Comparison of ENCODE assay signal across 27 mouse cellular contexts in the genomic region with DNA sequence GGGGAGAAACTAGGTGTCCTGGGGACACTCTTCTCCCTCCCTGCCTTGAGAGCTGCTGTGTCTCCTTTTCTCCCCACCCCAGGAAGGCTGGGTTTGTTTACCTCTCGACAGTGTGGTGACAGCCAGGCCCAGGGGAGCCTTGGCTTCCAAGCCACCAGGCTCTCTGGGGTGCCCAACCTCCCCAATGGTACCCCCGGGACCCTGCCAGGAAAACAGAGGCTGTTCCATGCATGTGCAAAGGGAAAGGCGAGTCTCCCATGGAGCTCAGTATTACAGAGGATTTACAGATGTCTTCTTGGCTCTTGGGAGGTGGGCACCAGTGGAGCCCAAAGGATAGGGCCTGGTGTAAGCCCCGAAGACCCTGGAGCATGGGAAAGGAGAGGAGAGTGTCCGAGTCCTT. TPM values are rescaled to one million over a fixed set of nuclear protein-coding genes. Genes with fewer than 3 reads are reported as not detected.
A peak's percentile ranks its signal among the peaks of the same experiment; 100 is the strongest.
DNase-seq lines count a peak whose midpoint lies in the region; ATAC-seq and TF ChIP-seq lines count a peak whose summit lies in the region.
"Had no signal": no experiment of that assay in that cellular context is flagged by ENCODE, and none has a peak within 500 bp of the region (broad histone marks: within the 10 kb centered on the region; RNA-seq: fewer than 3 reads in every experiment).

No protein-coding gene starts in this region.

- no peaks in the 10 kb centered on the region for H3K79me2 ChIP-seq in heart, adult 2 months (replicated peaks; ENCODE audit: control insufficient read depth, insufficient read depth, low read length)

- no peak for TF ChIP-seq EP300 in heart, adult 2 months (IDR thresholded peaks at IDR 0.05; ENCODE audit: insufficient read depth, low read depth, low read length)

- WGBS in heart, adult 2 months: 77% methylated on average over 5 of the region's 5 CpGs
- WGBS in midbrain, embryonic 14.5 days: 52% methylated on average over 5 of the region's 5 CpGs
- WGBS in midbrain, embryonic 13.5 days: 45% methylated on average over 5 of the region's 5 CpGs

- H3K9me3 ChIP-seq in midbrain, embryonic 14.5 days (ENCODE audit: control insufficient read depth, low read length): no peaks in the 10 kb centered on the region
- no peaks in the 10 kb centered on the region for H3K9me3 ChIP-seq in midbrain, embryonic 13.5 days
- H3K9me3 ChIP-seq: embryonic facial prominence, embryonic 10.5 days; embryonic facial prominence, embryonic 15.5 days; forebrain, embryonic 13.5 days; G1E; heart, embryonic 13.5 days; limb, embryonic 12.5 days; liver, embryonic 15.5 days; neural tube, embryonic 13.5 days had no signal

- peaks cover 12% of the 10 kb centered on the region for H3K4me1 ChIP-seq in heart, adult 2 months (ENCODE audit: control insufficient read depth, insufficient read depth, low read length)
- peaks cover 53% of the 10 kb centered on the region for H3K4me1 ChIP-seq in midbrain, embryonic 14.5 days (ENCODE audit: control insufficient read depth, insufficient read depth, low read length)
- peaks cover 70% of the 10 kb centered on the region for H3K4me1 ChIP-seq in midbrain, embryonic 13.5 days (replicated peaks)

- H3K4me2 ChIP-seq in midbrain, embryonic 14.5 days (ENCODE audit: low read length): no peak overlapping the region
- H3K4me2 ChIP-seq in midbrain, embryonic 13.5 days (replicated peaks): no peak overlapping the region
- H3K4me2 ChIP-seq: embryonic facial prominence, embryonic 15.5 days; liver, embryonic 15.5 days had no signal

- DNase-seq in adrenal gland, postnatal 14 days: peak; percentile 75
- no peak for DNase-seq in adrenal gland, postnatal 36 days
- DNase-seq in heart, adult 2 months: no peak
- DNase-seq in heart, adult 11 months: no peak
- no peak for DNase-seq in midbrain, embryonic 14.5 days
- DNase-seq in adipocyte (ENCODE audit: low spot score): peak; percentile 32
- DNase-seq: adrenal gland, postnatal 25 days; cerebellum, postnatal 14 days; gastrocnemius, postnatal 25 days; heart, postnatal 10 days; kidney, adult 11 months; kidney, postnatal 14 days; lung, embryonic 14.5 days; lung, postnatal 14 days had no signal

- H3K27me3 ChIP-seq in heart, adult 2 months (ENCODE audit: control insufficient read depth, insufficient read depth, low read length): no peaks in the 10 kb centered on the region
- peaks cover 8% of the 10 kb centered on the region; the same call in 1 of the 2 replicates for H3K27me3 ChIP-seq in midbrain, embryonic 14.5 days (ENCODE audit: control insufficient read depth, insufficient read depth, low read length)
- H3K27me3 ChIP-seq in midbrain, embryonic 13.5 days: peaks cover 16% of the 10 kb centered on the region

- intact Hi-C loops in heart, adult 2 months (cut with DNase I): no loop called here

- H3K4me3 ChIP-seq in heart, adult 2 months: no peak overlapping the region
- 0 out of 2 replicates have a peak overlapping the region, but pooled peaks have one; percentile 5 for H3K4me3 ChIP-seq in midbrain, embryonic 14.5 days (replicated peaks; ENCODE audit: low read depth, low read length)
- no peak overlapping the region for H3K4me3 ChIP-seq in midbrain, embryonic 13.5 days (replicated peaks)
- H3K4me3 ChIP-seq: embryonic facial prominence, embryonic 15.5 days; forebrain, embryonic 13.5 days; heart, embryonic 13.5 days; left cerebral cortex, adult 2 months; limb, embryonic 12.5 days; liver, embryonic 15.5 days; neural tube, embryonic 13.5 days had no signal

- peak overlapping the region; percentile 95 for H3K27ac ChIP-seq in heart, adult 2 months
- no peak overlapping the region for H3K27ac ChIP-seq in midbrain, embryonic 14.5 days (replicated peaks; ENCODE audit: low read depth, low read length)
- no peak overlapping the region for H3K27ac ChIP-seq in midbrain, embryonic 13.5 days
- H3K27ac ChIP-seq: embryonic facial prominence, embryonic 15.5 days; heart, embryonic 13.5 days; left cerebral cortex, adult 2 months; limb, embryonic 12.5 days; liver, embryonic 15.5 days had no signal

- no peak for ATAC-seq in midbrain, embryonic 14.5 days (ENCODE audit: low FRiP score, low TSS enrichment)
- ATAC-seq in midbrain, embryonic 13.5 days: no peak
- ATAC-seq: forebrain, embryonic 13.5 days; midbrain, embryonic 16.5 days had no signal

- TF ChIP-seq CTCF in heart, adult 2 months (IDR thresholded peaks at IDR 0.05): no peak

- TF ChIP-seq POLR2A in heart, adult 2 months (IDR thresholded peaks at IDR 0.05; ENCODE audit: insufficient read depth, low read depth, low read length): no peak

- no peaks in the 10 kb centered on the region for H3K36me3 ChIP-seq in heart, adult 2 months (ENCODE audit: control insufficient read depth, insufficient read depth, low read length)
- no peaks in the 10 kb centered on the region for H3K36me3 ChIP-seq in midbrain, embryonic 14.5 days (ENCODE audit: control insufficient read depth, insufficient read depth, low read length)
- no peaks in the 10 kb centered on the region for H3K36me3 ChIP-seq in midbrain, embryonic 13.5 days
- H3K36me3 ChIP-seq: embryonic facial prominence, embryonic 10.5 days; embryonic facial prominence, embryonic 15.5 days; heart, embryonic 13.5 days; limb, embryonic 12.5 days; liver, embryonic 15.5 days; neural tube, embryonic 13.5 days had no signal

- H3K9ac ChIP-seq in heart, adult 2 months (ENCODE audit: low read depth, low read length): no peak overlapping the region
- H3K9ac ChIP-seq in midbrain, embryonic 14.5 days (replicated peaks; ENCODE audit: low read length): no peak overlapping the region
- H3K9ac ChIP-seq in midbrain, embryonic 13.5 days (replicated peaks): no peak overlapping the region
- H3K9ac ChIP-seq: embryonic facial prominence, embryonic 15.5 days; forebrain, embryonic 13.5 days; heart, embryonic 13.5 days; limb, embryonic 12.5 days; liver, embryonic 15.5 days; lung, embryonic 14.5 days had no signal

RNA-seq across cellular contexts. Expression of gene Impdh1, which starts 2.7 kb away (rescaled TPM):
- 252 and 482 TPM in 2 replicates for total RNA-seq in adrenal gland, postnatal 14 days (2021)
- total RNA-seq in adrenal gland, postnatal 36 days (2021): 10 to 100 TPM; 74.9 to 83.1 TPM
- 10 to 100 TPM; 17.8 to 18.9 TPM for total RNA-seq in heart, adult 2 months (2021)
- 34.2 and 36.3 TPM in 2 replicates for polyA plus RNA-seq in heart, adult 2 months (2012; rRNA removed)
- 48.3 and 48.5 TPM in 2 replicates for polyA plus RNA-seq in midbrain, embryonic 14.5 days (2014; fragmentation: Nextera tagmentation; extraction: Ambion mirVana)
- polyA plus RNA-seq in midbrain, embryonic 13.5 days (2015; fragmentation: Nextera tagmentation; extraction: Ambion mirVana): 43.5 and 51.8 TPM in 2 replicates

RNA-seq across cellular contexts. Expression of gene Prrt4, which starts 34.1 kb away (rescaled TPM):
- 4.9 and 5.1 TPM in 2 replicates for total RNA-seq in adrenal gland, postnatal 14 days (2021)
- 1 to 10 TPM; 3.2 TPM for total RNA-seq in adrenal gland, postnatal 36 days (2021)
- total RNA-seq in heart, adult 2 months (2021): 1 to 10 TPM; 2.2 TPM
- polyA plus RNA-seq in heart, adult 2 months (2012; rRNA removed): 2.0 and 2.2 TPM in 2 replicates
- polyA plus RNA-seq in midbrain, embryonic 14.5 days (2014; fragmentation: Nextera tagmentation; extraction: Ambion mirVana): 6.2 and 7.5 TPM in 2 replicates
- polyA plus RNA-seq in midbrain, embryonic 13.5 days (2015; fragmentation: Nextera tagmentation; extraction: Ambion mirVana): 2.7 and 3.6 TPM in 2 replicates
- total RNA-seq: hematopoietic stem cell, adult 5-6 weeks; liver, adult 2 months had no signal
- polyA plus RNA-seq: G1E had no signal

RNA-seq across cellular contexts. Expression of gene Rbm28, which starts 48.6 kb away (rescaled TPM):
- 29.7 and 31.8 TPM in 2 replicates for total RNA-seq in adrenal gland, postnatal 14 days (2021)
- total RNA-seq in adrenal gland, postnatal 36 days (2021): 10 to 100 TPM; 28.4 to 29.7 TPM
- 10 to 100 TPM; 18.4 to 18.8 TPM for total RNA-seq in heart, adult 2 months (2021)
- polyA plus RNA-seq in heart, adult 2 months (2012; rRNA removed): 4.6 and 13.2 TPM in 2 replicates
- 36.9 and 47.6 TPM in 2 replicates for polyA plus RNA-seq in midbrain, embryonic 14.5 days (2014; fragmentation: Nextera tagmentation; extraction: Ambion mirVana)
- polyA plus RNA-seq in midbrain, embryonic 13.5 days (2015; fragmentation: Nextera tagmentation; extraction: Ambion mirVana): 47.2 and 48.5 TPM in 2 replicates

RNA-seq across cellular contexts. Expression of gene Hilpda, which starts 58.9 kb away (rescaled TPM):
- 5.0 and 10.4 TPM in 2 replicates for total RNA-seq in adrenal gland, postnatal 14 days (2021)
- total RNA-seq in adrenal gland, postnatal 36 days (2021): 1 to 10 TPM; 6.0 to 7.0 TPM
- 1 to 10 TPM; 5.3 TPM for total RNA-seq in heart, adult 2 months (2021)
- polyA plus RNA-seq in heart, adult 2 months (2012; rRNA removed): 12.1 and 15.8 TPM in 2 replicates
- polyA plus RNA-seq in midbrain, embryonic 14.5 days (2014; fragmentation: Nextera tagmentation; extraction: Ambion mirVana): 35.2 and 35.9 TPM in 2 replicates
- polyA plus RNA-seq in midbrain, embryonic 13.5 days (2015; fragmentation: Nextera tagmentation; extraction: Ambion mirVana): 34.5 and 36.7 TPM in 2 replicates

Comparison
In these comparisons a context has a peak if more than half of its experiments do, and no peak if none do; other contexts are left out.
1. DNase-seq: peak in adrenal gland, postnatal 14 days (single experiment) and adipocyte (single experiment); none in adrenal gland, postnatal 36 days (0 of 2), heart, adult 2 months (0 of 2), heart, adult 11 months (single experiment) and midbrain, embryonic 14.5 days (single experiment).